Mouse (Mus musculus) thymus, postnatal 36 days (tissue): ENCODE measurements around the gene Gimap7.
"Not testable (repeated sequence)": the region's sequence is repeated elsewhere in the genome, so short reads cannot be mapped to it uniquely, and the experiment has no call there.

Experiments
- DNase-seq, 2 experiments: peaks; one replicate each; pipeline ENCODE4 v3.0.0; 2022; ENCODE audit warnings: mixed read lengths in 2 of 2

Gene Gimap7

DNA sequence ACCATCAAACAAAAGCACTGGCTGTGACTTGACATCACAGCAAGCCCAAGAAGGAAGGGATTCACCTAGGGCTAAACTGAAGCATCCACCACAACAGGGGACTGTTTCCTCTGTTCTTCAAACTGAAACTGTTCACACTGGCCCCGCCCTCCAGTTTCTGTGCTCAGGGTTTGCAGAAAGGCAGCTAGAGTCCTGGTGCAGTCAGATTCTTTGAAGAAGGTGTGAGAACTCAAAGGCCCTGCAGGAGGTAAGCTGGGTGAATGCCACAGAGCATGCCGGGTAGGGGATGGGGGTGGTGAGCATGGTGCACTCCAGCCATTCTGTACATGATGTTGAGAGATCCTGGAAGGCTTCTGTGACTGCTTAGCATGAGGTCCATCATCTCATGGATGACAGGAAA lies at the start of gene Gimap7, which contains the start of gene Gm28053:
TSS of gene Gimap7 (plus strand) at position 167 of the 400 bp plus-strand sequence.
TSS of gene Gm28053 (plus strand) at position 153 of the 400 bp plus-strand sequence.
- peak; percentile 76 to 87 for DNase-seq

DNA sequence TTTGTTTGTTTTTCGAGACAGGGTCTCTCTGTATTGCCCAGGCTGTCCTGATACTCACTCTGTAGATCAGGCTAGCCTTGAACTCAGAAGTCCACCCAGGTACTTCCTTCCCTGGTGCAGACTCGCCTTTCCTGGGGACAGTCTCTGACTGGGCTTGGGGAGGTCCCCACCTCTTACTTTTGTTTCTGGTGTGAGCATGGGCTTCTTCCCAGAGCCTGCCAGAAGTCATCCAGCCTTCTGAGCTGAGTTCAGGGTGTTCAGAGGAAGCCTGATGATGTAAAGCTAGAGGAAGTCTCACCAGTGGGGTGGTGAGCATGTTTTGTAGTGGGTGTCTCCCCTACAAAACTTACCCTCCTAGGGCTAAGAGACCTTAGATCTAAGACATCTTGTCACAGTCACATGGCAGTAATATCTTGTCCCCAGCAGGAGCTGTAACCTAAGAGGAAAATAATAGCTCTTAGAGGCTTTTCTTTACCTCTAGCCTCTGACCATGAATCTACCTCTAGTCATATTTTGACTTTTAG lies 48.9 kb upstream of the Gimap7 start:
- DNase-seq: no peak

DNA sequence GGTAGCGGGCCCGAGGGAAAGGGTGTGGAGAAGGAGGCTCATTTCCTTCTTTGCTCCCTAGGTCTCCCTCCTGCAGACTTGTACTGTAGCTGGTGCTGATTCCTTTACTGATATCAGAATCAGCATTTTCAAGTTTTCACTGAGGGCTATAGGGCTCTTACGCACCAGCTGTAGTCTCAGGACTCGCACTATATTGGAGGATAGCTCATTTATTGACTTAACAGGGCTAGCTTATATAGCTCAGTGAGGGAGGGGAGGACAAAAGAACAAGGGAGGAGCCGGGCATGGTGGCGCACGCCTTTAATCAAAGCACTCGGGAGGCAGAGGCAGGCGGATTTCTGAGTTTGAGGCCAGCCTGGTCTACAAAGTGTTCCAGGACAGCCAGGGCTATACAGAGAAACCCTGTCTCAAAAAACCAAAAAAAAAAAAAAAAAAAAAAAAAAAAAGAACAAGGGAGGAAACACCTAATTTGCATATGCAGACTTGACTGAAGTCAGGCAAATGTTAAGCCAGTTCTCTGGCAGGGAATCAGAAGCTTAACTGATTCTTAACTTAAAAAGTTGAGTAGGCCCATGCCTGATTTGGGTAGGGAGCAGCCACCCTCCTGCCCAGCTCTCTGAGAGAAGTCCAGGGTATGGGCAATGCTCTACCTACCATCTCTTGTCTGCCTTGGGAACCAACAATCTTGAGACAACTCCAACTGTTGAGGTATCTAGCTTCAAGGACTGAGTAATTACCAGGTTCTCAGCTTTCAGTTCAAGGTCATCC lies 43.9 kb upstream of the Gimap7 start:
- peak; percentile 30 to 43 for DNase-seq

DNA sequence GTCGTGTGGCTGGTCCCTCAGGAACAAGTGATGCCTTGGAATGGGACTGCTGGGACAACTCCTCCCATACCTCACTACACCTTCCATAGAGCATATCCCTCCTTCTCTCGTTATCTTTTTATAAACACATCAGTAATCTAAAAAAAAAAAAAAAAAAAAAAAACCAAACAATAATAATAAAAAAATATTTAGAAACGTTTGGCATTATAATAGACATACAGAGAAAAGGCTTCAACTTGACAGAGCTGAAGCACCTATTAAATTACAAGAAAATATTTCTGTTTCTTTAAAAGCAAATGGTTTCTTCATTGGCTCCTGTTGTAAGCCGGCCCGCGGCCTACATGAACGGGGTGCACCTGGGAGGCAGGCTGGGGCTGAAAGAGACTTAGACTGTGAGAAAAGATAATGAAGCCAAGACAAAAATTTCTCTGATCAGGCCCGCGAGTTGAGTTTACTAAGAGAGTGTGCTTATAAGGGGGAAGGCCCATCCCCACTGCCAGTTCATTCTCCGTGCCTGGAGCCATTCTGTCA lies 43.0 kb upstream of the Gimap7 start:
- DNase-seq: no peak

DNA sequence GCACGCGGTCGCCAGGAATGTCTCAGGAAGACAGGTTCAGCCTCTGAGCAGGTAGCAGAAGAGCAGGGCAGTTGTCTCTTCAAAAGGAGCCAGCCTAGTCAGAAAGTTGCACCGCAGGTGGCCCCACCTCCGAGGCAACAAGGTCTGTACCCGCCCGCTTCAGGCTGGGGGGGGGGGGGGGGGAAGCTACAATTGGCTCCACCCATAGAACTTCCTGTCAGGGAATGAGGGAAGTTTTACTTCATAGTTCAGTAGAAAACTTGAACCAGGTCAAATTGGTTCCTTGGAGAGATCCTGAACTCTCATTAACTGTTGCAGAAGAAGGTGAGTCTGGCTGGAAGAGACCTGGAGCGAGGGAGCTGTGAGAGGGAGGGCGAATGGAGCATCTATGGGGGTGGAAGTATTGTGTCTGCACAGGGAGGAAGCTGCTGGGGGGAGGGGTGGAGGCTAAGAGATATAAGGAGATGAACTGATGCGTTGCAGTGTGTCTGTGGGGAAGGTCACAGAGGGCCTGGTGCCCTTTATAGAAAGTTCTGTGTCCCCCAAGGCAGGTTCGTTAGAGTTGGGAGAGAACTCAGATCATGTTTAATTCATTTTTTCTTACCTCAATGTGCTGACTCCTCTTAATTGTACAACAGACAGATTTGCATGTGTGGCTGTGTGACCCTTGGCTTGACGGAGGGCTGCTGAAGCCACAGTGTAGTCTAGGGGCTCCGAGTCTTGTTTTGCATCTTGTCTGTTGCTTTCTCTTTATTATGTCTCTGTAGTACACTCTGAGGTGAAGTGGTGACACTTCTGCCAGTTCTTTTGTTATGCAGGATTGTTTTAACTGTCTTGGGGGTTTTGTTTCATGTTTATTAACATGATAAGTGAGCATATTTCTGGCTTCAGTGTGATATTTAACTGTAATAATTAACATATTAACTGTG lies 42.2 kb upstream of the Gimap7 start, which contains the start of gene Gimap9:
TSS of gene Gimap9 (plus strand) at position 199 of the 929 bp plus-strand sequence.
- DNase-seq: peak; percentile 87 to 89

DNA sequence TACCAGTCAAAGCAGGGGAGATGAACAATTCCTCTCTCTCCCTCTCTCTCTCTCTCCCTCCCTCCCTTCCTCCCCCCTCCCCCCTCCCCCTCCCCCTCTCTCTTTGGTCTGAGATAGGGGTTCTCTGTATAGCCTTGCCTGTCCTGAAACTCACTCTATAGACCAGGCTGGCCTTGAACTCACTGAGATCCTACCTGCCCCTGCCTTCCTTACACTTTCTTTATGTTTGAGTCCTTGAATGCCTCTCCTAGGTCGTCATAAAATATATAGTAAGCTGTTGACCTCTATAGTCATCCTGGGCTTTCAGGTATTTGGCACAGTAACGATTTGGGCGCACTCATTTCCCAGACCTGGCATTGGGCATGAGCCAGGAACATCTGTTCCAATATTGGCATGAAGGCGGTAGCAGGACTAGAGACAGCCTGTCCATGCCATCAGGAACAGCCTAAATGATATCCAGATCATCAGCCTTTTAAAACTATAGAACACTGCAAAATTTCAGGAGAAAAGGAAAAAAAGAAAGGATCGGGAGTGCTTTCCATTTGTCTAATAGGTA lies 41.5 kb upstream of the Gimap7 start:
- DNase-seq: no peak

DNA sequence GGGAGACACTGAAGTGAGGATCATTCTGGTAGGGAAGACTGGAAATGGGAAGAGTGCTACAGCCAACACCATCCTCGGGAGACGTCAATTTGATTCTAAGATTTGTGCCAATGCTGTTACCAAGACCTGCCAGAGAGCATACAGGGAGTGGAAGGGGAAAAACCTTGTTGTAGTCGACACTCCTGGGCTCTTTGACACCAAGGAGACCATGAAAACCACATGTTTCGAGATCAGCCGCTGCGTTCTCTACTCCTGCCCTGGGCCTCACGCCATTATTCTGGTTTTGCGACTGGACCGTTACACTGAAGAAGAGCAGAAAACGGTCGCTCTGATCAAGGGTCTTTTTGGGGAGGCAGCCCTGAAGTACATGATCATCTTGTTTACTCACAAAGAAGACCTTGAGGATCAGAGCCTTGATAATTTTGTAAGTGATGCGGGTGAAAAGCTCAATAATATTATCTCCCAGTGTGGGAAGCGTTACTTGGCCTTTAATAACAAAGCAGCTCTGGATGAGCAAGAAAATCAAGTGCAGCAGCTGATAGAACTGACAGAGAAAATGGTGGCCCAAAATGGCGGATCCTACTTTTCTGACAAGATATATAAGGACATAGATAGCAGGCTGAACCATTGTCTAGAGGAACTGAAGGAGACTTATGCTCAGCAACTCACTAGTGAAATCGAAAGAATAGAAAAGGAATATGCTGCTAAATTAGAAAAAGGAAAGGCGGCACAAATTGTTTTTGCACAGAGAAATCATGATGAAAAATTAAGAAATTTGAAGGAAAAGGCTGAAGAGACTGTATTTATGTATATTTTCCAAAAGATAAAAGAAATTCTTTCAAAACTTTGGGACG lies 40.7 kb upstream of the Gimap7 start:
- peak in 1 of 2 experiments; percentile 35 for DNase-seq

DNA sequence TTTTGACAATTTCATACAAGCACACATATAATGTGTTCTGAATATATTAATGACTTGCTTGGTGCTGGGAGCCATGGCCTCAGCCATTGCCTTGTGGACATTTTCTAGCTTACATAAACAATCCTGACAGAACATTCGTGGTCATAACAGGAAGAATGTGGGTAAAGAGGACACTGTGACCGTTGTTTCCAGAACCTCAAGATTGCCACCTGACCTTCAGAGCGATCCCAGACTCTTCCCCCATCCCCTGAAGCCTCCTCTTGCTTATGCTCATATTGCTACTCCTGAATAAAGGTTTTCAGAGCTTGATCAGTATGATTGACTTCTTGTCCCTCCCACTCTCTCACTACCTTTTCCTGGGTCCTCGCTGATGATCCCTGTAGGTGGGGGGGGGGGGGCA lies 40.0 kb upstream of the Gimap7 start:
- no peak for DNase-seq

DNA sequence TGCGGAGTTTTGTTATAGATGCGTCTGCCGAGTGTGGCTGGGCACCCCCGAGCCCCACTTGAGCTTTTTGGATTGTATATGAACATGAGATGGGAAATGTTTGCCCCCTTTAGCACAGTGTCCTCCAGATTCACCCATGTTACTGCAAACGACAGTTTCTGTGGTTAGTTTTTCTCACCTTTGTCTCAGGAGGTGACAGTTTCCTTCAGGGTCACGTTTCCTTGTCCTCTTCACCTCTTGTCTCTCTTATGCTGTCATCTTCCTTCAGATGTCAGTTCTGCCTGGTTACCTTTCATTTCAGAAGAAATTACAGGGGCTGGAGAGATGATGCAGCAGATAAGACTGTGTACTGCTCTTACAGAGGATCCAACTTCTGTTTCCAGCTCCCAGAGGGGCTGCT lies 38.7 kb upstream of the Gimap7 start:
- no peak for DNase-seq

DNA sequence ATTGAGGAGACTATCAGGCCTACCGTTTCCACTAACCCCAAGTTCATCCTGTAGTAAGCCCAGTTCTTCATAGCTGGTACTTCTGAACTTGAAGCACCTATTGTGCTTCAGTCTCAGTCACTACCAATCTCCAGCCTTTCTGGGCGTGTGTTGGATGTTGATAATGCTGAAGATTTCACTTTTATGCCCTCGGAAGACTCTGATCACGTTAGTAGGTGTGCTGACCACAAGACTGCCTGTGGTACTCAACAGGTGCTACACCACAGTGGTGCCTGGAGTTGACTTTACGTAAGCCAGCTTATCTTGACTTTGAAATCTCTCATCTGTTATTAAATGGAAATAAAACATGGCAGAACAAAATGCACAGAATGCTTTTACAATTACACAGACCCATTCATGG lies 38.0 kb upstream of the Gimap7 start:
- no peak for DNase-seq

DNA sequence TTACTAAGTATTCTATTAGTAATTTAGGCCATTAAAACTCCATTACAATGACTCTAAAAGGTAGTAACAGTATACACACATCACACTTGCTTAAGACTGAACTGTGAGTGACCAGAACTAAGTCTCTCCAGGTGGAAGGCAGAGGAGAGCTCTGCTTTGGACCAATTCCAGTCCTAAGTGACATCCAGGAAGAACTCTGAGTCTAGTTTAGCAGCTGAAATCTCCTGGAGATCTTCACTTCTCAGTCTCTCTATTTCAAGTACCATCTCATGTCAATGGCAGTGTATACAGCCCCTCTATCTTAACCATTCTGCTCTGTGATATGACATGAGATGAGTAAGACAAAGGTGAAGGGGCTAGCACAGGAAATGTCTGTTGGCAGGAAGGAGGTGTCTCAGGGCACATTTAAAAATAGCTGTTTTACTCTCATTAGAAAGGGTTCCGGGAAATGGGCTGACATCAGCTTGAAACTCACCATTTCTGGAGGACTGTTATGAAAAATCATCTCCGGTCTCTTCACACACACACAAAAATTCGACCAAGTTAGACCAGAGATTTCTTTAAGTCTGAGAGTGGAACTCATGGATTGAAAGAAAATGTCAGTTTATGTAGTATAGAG lies 36.8 kb upstream of the Gimap7 start:
- no peak for DNase-seq

DNA sequence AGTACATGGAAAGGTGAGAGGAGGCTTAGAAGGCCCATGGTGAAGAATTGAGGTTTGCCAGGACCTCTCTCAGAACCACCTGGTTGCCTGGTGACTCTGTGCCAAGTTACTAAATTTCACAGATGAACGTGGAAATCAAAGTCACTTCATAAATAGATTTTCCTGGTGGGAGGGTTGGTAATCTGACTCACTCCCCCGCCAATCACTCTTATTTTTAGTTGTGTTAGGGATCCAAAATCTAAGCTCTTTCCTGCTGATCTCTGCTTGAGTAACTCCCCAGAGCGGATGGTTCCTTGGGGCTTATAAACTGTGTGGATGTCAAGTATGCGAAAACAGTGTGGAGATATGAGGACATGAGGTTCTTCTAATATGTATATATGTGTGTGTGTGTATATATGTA lies 36.1 kb upstream of the Gimap7 start:
- no peak for DNase-seq

DNA sequence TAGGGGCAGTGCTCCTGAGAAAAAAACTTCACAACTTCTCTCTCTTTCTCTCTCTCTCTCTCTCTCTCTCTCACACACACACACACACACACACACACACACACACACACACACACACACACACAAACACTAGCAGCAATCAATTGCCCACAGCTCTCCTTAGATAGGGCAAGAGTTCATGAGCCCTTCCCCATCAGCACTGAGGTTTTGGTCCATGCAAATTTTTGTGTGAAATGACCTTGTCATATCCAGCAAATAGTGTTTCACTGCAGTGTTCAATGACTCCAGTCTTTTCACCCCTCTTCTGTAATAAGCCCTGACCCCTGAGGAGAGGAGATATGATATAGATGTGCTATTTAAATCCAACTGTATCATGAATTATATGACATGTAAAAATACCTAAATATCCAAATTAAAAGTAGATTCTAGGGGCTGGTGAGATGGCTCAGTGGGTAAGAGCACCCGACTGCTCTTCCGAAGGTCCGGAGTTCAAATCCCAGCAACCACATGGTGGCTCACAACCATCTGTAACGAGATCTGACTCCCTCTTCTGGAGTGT lies 35.1 kb upstream of the Gimap7 start:
- not testable (repeated sequence) for DNase-seq

DNA sequence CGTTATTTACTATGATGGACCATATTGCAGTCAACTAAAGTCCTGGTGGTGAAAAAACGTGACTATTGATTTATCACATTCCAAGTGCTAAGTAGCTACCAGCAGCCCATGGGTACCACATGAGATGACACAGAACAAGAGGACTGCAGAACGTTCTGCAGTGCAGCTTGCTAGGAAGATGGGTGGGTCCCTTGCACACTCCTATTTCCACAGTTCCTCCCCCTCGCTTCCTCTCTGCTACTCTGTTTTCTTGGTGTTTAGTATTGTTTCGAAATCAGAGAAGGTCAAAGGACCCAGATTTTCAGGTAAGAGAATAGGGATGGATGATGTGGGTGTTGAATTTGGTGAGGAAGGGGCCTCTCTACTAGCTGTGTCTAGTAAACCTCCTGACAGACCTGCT lies 34.1 kb upstream of the Gimap7 start, which contains the start of gene Gimap4:
TSS of gene Gimap4 (plus strand) at position 231 of the 400 bp plus-strand sequence.
- DNase-seq: no peak

DNA sequence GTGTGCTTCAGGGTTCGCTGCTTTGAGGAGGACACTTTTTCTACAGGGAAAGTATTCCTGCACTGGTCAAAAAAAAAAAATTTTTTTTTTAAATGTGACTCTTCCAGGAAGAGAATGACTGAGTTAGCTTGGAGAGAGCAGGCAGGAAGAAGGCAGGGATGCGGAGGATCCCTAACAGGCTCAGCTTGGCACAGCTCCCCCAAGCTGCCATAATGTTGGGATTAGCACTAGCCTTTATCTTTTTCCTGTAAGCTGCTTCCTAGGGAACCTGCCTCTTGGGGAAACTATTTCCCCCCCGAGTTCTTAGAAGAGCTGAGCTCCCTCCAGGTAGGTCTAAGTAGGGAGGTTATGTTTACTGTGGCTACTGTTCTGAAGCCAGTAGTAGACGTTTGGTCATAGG lies 33.6 kb upstream of the Gimap7 start:
- DNase-seq: no peak

DNA sequence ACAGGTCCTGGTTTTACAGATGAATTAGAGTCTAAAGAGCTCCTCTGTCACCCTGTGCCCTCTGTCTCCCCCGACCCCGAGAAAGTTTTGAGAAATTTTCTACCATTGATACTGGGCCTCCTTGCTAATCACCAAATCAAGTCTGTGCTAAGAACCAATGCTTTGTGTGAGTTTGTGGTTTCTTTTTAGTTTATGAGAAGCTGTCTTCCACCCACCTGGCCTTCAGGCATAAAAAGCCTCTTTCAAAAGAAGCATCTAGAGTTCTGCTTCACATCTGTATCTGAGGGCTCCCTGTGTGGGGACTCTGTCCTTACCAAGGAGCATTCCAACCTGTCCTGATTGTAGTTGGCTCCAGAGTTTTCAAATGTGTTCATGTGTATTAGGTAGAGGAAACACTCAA lies 33.2 kb upstream of the Gimap7 start:
- no peak for DNase-seq

DNA sequence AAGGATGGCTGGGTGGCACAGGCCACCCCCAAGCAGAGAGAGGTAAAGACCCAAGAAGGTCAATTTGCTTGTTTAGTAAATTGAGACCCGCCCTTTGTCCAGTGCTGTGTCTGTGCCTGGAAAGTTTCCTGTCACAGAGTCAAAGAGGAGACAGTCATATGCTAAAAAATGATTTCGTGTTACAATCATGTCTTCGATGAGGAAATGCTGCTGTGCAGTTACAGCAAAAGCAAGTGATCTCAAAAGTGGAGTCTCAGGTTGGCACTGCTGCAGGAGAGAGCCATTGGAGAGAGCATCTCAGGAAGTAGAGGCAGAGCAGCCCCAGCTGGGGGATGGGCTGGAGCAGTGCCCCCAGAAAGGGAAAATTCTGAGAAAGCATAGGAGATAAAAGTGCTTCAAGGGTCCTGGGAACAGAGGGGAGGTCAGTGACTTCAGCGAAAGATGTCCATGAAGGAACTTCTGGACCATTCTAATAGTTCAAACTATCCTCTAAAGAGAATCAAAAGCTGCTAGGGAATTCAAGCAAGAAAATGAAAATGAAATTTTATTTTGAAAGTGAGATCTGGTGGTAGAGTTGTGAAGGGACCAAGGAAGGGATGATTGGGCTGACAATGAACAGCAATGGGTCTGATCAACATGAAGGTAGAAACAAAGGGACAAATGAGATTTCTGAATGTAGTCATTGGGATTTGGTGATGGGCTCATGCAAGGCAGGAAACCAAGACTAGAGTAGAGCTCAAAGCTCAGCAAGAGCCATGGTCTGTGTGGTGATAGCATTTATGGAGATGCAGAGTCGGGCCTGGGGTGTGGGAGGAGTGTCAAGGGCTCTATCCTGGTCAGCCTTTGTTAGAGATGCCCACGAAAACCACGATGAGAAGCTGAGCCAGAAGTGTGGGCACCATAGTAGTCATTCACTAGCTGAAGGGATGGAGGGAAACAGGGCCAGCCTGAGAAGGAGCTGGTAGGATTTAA lies 32.4 kb upstream of the Gimap7 start:
- DNase-seq: no peak

DNA sequence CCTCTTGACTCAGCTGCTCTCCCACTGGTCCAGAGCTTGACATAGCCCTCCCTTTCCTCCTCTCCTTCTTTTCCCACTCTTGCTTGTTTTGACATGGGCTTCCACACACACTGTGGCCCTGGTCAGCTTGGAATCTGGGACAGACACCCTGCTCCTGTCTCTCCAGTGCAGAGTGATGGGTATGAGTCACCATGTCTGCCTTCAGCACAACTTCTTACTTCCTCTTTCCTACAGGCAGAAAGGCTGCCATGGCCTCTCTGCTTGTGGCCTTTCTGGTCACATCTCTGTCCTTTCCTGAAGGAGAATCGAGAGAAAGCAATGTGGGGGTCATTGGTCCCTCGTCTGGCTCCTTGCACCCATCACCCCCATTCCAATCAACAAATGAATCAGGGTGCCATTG lies 31.3 kb upstream of the Gimap7 start:
- no peak for DNase-seq

DNA sequence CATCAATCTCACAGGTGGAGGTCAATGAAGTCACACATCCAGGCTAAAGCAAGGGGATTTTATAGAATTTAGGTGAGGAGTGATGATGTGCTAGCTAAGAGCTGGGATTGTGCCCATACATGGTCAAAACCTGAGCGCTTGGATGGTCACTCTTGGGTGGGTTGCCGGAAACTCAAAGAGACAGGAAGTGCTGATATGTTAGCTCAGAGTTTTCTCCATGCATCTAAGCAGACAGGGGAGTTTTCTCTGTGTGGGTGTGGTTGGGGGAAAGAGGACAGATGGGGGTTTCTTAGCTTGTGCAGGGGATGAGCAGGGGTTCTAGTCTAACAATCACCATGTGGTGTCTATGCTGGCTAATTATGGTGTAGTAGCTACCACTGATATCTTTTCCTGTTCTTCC lies 29.1 kb upstream of the Gimap7 start:
- no peak for DNase-seq

DNA sequence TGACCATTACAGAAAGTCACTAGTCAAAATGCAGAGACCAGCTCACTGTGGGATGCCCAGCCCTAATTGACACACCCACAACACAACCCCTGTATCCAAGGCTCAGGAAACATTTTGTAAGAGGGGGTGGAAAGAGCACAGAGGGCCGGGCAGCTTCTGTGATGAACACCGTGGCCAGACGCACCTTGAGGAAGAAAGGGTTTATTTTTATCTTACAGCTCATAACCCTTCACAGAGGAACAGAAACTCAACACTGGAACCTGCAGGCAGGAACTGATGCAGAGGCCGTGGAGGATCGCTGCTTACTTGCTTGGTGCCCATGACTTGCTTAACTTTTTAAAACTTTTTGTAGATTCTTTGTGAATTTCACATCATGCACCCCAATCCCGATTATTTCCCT lies 25.5 kb upstream of the Gimap7 start:
- DNase-seq: no peak
